Mouse (Mus musculus): Measurements from ENCODE around the gene Olfr521. TPM values are rescaled to one million over a fixed set of nuclear protein-coding genes. Genes with fewer than 3 reads are reported as not detected.
"Not testable (repeated sequence)": the region's sequence is repeated elsewhere in the genome, so short reads cannot be mapped to it uniquely, and the experiment has no call there.

Gene Olfr521
- polyA plus RNA-seq (2015; fragmentation: Nextera tagmentation; extraction: Ambion mirVana): not detected in 2 replicates

DNA sequence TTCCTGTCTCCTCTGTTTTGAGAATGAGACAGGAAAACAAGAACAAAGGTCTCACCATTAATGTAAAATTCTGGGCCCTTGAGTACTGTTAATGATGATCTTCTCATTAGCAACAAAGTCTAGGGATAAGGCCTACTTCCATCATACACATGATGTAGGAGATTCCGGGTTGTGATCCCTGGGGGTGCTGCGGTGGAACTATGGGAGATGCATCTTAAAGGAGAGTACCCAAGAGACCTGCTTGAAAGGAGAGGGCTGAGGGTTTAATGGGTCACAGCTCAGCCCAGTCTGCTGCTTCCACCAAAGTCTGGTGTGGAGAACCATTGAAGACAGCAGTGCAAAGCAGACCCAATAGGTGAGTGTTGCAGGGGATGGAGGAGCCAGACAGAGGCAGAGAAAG is at the start of gene Olfr521:
TSS of gene Olfr521 (plus strand) at position 301 of the 400 bp plus-strand sequence.
- no peak within 1 kb of the TSS for H3K4me3 ChIP-seq
- no peaks in the 10 kb centered on the region for H3K4me1 ChIP-seq (replicated peaks)
- H3K9me3 ChIP-seq: 0 out of 2 replicates have a peak, but pooled peaks cover 7% of the 10 kb centered on the region
- 92% methylated on average over 2 of the region's 2 CpGs for WGBS
- no peak within 1 kb of the TSS for H3K9ac ChIP-seq
- H3K27me3 ChIP-seq: no peaks in the 10 kb centered on the region
- H3K27ac ChIP-seq (replicated peaks): no peak within 1 kb of the TSS
- ATAC-seq (ENCODE audit: low FRiP score, low read depth): no peak
- H3K4me2 ChIP-seq: no peak within 1 kb of the TSS
- H3K36me3 ChIP-seq: no peaks in the 10 kb centered on the region

- H3K36me3 ChIP-seq: no peaks in the 10 kb centered on the region
- H3K4me1 ChIP-seq (replicated peaks): no peaks in the 10 kb centered on the region
- WGBS: 86% methylated on average over 2 of the region's 2 CpGs
- H3K27ac ChIP-seq (replicated peaks): no peak overlapping the region
- no peak overlapping the region for H3K4me3 ChIP-seq
- H3K4me2 ChIP-seq: no peak overlapping the region
- no peak for ATAC-seq (ENCODE audit: low FRiP score, low read depth)
- H3K9me3 ChIP-seq: no peaks in the 10 kb centered on the region
- no peaks in the 10 kb centered on the region for H3K27me3 ChIP-seq
- H3K9ac ChIP-seq: no peak overlapping the region
Measured at GRCm38 (mm10) chr7:99716536-99716935, 46.8 kb upstream of the Olfr521 start.

- H3K4me3 ChIP-seq: no peak within 1 kb of the TSS
- H3K27me3 ChIP-seq: no peaks in the 10 kb centered on the region
- H3K9ac ChIP-seq: no peak within 1 kb of the TSS
- no peaks in the 10 kb centered on the region for H3K36me3 ChIP-seq
- H3K27ac ChIP-seq (replicated peaks): no peak within 1 kb of the TSS
- H3K4me2 ChIP-seq: no peak within 1 kb of the TSS
- no peaks in the 10 kb centered on the region for H3K9me3 ChIP-seq
- no peaks in the 10 kb centered on the region for H3K4me1 ChIP-seq (replicated peaks)
- no peak for ATAC-seq (ENCODE audit: low FRiP score, low read depth)
- WGBS: 85% methylated on average over 2 of the region's 2 CpGs
Measured at GRCm38 (mm10) chr7:99729973-99730372, 33.3 kb upstream of the Olfr521 start, which contains the start of gene Olfr520. Gene Olfr520, plus strand, starts transcription at chr7:99730273.

DNA sequence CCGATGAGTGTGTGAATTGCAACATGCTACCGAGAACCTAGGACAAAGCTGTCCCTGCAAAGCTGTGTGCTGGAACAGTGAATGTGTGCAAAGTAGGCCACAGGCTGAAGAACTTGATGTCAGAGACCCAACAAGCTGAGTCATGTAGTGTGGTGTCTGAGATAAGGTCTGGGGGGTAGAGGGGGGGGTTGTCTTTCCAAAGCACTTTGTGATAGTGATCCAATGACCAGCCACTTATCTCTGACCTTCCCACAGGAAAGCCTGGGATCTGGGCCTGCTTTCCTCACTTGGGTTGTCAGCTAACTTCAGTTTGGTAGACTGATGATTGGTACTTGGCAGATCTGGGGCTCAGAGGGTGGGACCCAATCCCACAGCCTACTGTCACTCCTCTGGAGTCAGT is 28.7 kb upstream of the Olfr521 start:
- no peaks in the 10 kb centered on the region for H3K9me3 ChIP-seq
- no peak overlapping the region for H3K4me2 ChIP-seq
- H3K4me1 ChIP-seq (replicated peaks): no peaks in the 10 kb centered on the region
- no peak overlapping the region for H3K27ac ChIP-seq (replicated peaks)
- no peak for ATAC-seq (ENCODE audit: low FRiP score, low read depth)
- WGBS: 84% methylated on average over 2 of the region's 2 CpGs
- no peak overlapping the region for H3K9ac ChIP-seq
- no peak overlapping the region for H3K4me3 ChIP-seq
- no peaks in the 10 kb centered on the region for H3K27me3 ChIP-seq
- no peaks in the 10 kb centered on the region for H3K36me3 ChIP-seq

DNA sequence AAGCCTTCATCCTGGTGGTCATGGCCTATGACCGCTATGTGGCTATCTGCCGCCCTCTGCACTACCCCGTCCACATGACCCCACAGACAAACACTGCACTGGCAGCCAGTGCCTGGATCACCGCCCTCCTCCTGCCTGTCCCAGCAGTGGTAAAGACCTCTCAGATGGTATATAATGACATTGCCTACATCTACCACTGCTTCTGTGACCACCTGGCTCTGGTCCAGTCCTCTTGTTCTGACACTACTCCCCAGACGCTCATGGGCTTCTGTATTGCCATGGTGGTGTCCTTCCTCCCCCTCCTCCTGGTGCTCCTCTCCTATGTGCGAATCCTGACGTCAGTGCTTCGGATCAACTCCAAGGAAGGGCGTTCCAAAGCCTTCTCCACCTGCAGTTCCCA is 27.8 kb upstream of the Olfr521 start:
- not testable (repeated sequence) for H3K36me3 ChIP-seq; H3K4me3 ChIP-seq; H3K9ac ChIP-seq; H3K27ac ChIP-seq (replicated peaks); H3K27me3 ChIP-seq; H3K9me3 ChIP-seq; H3K4me1 ChIP-seq (replicated peaks); ATAC-seq (ENCODE audit: low FRiP score, low read depth); H3K4me2 ChIP-seq
- 96% methylated on average over 9 of the region's 9 CpGs for WGBS

DNA sequence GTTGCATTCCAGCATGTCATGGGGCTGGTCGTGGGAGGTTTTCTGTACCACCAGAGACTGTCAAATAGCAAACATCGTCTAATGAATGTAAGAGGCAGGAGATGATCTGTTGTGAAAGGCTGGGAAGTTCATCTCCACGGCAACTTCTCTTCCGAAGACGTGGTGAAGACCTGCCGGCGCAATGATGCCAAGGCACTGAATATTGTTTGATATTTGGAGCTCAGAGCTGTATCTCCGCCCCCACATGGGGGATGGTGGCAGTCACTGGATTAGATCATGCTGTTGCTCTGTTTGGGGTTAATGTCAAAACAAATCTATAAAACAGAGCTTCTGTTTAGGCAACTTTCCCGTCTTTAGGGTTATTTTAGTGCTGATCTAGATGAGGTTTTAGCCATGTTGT is 24.0 kb upstream of the Olfr521 start:
- Histone ChIP-seq H3K9me3 (no peaks in the 10 kb centered on the region), H3K4me2 (no peak overlapping the region), H3K4me1 (replicated peaks) (no peaks in the 10 kb centered on the region), H3K27ac (replicated peaks) (no peak overlapping the region), H3K4me3 (no peak overlapping the region), H3K36me3 (no peaks in the 10 kb centered on the region), H3K9ac (no peak overlapping the region), H3K27me3 (no peaks in the 10 kb centered on the region)
- no peak for ATAC-seq (ENCODE audit: low FRiP score, low read depth)
- WGBS: 36% methylated on average over 9 of the region's 9 CpGs

GRCm38 (mm10) chr7:99781385-99781784 is 18.1 kb downstream of the Olfr521 start:
- ATAC-seq (ENCODE audit: low FRiP score, low read depth): no peak
- Histone ChIP-seq H3K4me3 (no peak overlapping the region), H3K4me1 (replicated peaks) (no peaks in the 10 kb centered on the region), H3K27me3 (no peaks in the 10 kb centered on the region), H3K4me2 (no peak overlapping the region), H3K36me3 (no peaks in the 10 kb centered on the region), H3K27ac (replicated peaks) (no peak overlapping the region), H3K9ac (no peak overlapping the region), H3K9me3 (no peaks in the 10 kb centered on the region)
- 72% methylated on average over 5 of the region's 5 CpGs for WGBS

DNA sequence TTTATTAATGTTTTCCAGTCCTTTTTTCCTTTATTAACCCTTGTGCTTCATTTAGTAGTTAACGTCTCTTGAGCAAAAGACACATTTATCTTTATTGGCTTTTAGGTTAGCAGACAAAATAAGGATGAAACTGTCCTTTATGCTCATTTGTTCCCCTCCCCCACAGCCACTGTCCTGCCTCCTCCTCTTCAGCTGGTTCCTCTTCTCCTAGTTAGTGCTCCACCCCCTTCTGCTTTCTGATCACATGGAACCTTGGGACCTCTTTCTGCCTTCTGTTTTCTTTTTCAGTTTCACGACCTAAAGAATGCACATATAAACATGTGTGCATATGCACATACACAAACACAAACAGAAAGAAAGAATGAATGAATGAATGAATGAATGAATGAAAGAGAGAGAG is 18.6 kb downstream of the Olfr521 start:
- no peak overlapping the region for H3K27ac ChIP-seq (replicated peaks)
- no peaks in the 10 kb centered on the region for H3K4me1 ChIP-seq (replicated peaks)
- H3K36me3 ChIP-seq: no peaks in the 10 kb centered on the region
- 71% methylated on average over 2 of the region's 2 CpGs for WGBS
- no peak for ATAC-seq (ENCODE audit: low FRiP score, low read depth)
- no peak overlapping the region for H3K4me3 ChIP-seq
- no peak overlapping the region for H3K9ac ChIP-seq
- no peaks in the 10 kb centered on the region for H3K27me3 ChIP-seq
- H3K9me3 ChIP-seq: no peaks in the 10 kb centered on the region
- no peak overlapping the region for H3K4me2 ChIP-seq

GRCm38 (mm10) chr7:99783421-99783820 is 20.1 kb downstream of the Olfr521 start:
- no peak overlapping the region for H3K27ac ChIP-seq (replicated peaks)
- H3K36me3 ChIP-seq: no peaks in the 10 kb centered on the region
- H3K9me3 ChIP-seq: no peaks in the 10 kb centered on the region
- H3K27me3 ChIP-seq: no peaks in the 10 kb centered on the region
- no peak overlapping the region for H3K9ac ChIP-seq
- no peak overlapping the region for H3K4me3 ChIP-seq
- ATAC-seq (ENCODE audit: low FRiP score, low read depth): no peak
- H3K4me1 ChIP-seq (replicated peaks): peaks cover 7% of the 10 kb centered on the region; the same call in 1 of the 2 replicates
- H3K4me2 ChIP-seq: no peak overlapping the region
- 67% methylated on average over 7 of the region's 7 CpGs for WGBS

- 93% methylated on average over 3 of the region's 3 CpGs for WGBS
- H3K9me3 ChIP-seq: no peaks in the 10 kb centered on the region
Measured at GRCm38 (mm10) chr7:99785553-99785952, 22.2 kb downstream of the Olfr521 start.

GRCm38 (mm10) chr7:99786774-99787173 is 23.5 kb downstream of the Olfr521 start:
- Histone ChIP-seq H3K27ac (replicated peaks) (no peak overlapping the region), H3K27me3 (no peaks in the 10 kb centered on the region), H3K4me2 (no peak overlapping the region), H3K9ac (no peak overlapping the region), H3K4me3 (no peak overlapping the region), H3K36me3 (no peaks in the 10 kb centered on the region), H3K4me1 (replicated peaks) (peaks cover 11% of the 10 kb centered on the region; the same call in 1 of the 2 replicates), H3K9me3 (no peaks in the 10 kb centered on the region)
- ATAC-seq (ENCODE audit: low FRiP score, low read depth): no peak
- 68% methylated on average over 3 of the region's 3 CpGs for whole genome bisulfite sequencing

More at GRCm38 (mm10) chr7:99785553-99785952, 22.2 kb downstream of the Olfr521 start:
- Histone ChIP-seq H3K36me3 (no peaks in the 10 kb centered on the region), H3K9ac (no peak overlapping the region), H3K4me2 (no peak overlapping the region), H3K4me1 (replicated peaks) (peaks cover 8% of the 10 kb centered on the region; the same call in 1 of the 2 replicates), H3K4me3 (no peak overlapping the region), H3K27ac (replicated peaks) (no peak overlapping the region), H3K27me3 (no peaks in the 10 kb centered on the region)
- ATAC-seq (ENCODE audit: low FRiP score, low read depth): no peak

- no peak overlapping the region for H3K4me2 ChIP-seq
- no peaks in the 10 kb centered on the region for H3K36me3 ChIP-seq
- H3K4me3 ChIP-seq: no peak overlapping the region
- no peaks in the 10 kb centered on the region for H3K9me3 ChIP-seq
- 18% methylated on average over 2 of the region's 2 CpGs for WGBS
- H3K9ac ChIP-seq: no peak overlapping the region
- H3K27ac ChIP-seq (replicated peaks): no peak overlapping the region
- ATAC-seq (ENCODE audit: low FRiP score, low read depth): no peak
- peaks cover 11% of the 10 kb centered on the region; the same call in 1 of the 2 replicates for H3K4me1 ChIP-seq (replicated peaks)
- H3K27me3 ChIP-seq: no peaks in the 10 kb centered on the region
Measured at GRCm38 (mm10) chr7:99787935-99788334, 24.6 kb downstream of the Olfr521 start.

GRCm38 (mm10) chr7:99788563-99788962 is 25.3 kb downstream of the Olfr521 start:
- no peaks in the 10 kb centered on the region for H3K9me3 ChIP-seq
- 50% methylated on average over 5 of the region's 5 CpGs for WGBS
- H3K36me3 ChIP-seq: no peaks in the 10 kb centered on the region
- H3K9ac ChIP-seq: no peak overlapping the region
- no peak overlapping the region for H3K4me2 ChIP-seq
- H3K27ac ChIP-seq (replicated peaks): no peak overlapping the region
- peaks cover 11% of the 10 kb centered on the region; the same call in 1 of the 2 replicates for H3K4me1 ChIP-seq (replicated peaks)
- H3K27me3 ChIP-seq: no peaks in the 10 kb centered on the region
- H3K4me3 ChIP-seq: no peak overlapping the region
- no peak for ATAC-seq (ENCODE audit: low FRiP score, low read depth)

Measured in hindbrain, embryonic 15.5 days (tissue).